Mouse (Mus musculus) heart, embryonic 15.5 days (tissue): ENCODE results near the gene Hoxa7. TPM values are rescaled to one million over a fixed set of nuclear protein-coding genes. Genes with fewer than 3 reads are reported as not detected.
A peak's percentile ranks its signal among the peaks of the same experiment; 100 is the strongest.

ENCODE experiments used
- ATAC-seq: fragments of 200-750 bp; cut with Nextera tagmentation; replicated peaks from 2 replicates; pipeline ENCODE4 v1.8.0; 2017; ENCODE audit warnings: low read depth, moderate TSS enrichment; ENCODE audit not compliant: insufficient number of reproducible peaks, insufficient read depth, low FRiP score
- H3K27ac ChIP-seq: fragments of 300-500 bp; sonication (generic); 2 replicates; pipeline ENCODE4 v1.5.1; 2015; ENCODE audit warnings: mild to moderate bottlenecking, inconsistent platforms
- H3K27me3 ChIP-seq: fragments of 300-500 bp; sonication (generic); 2 replicates; pipeline ENCODE4 v1.6.1; 2015; ENCODE audit warnings: inconsistent platforms
- H3K36me3 ChIP-seq: fragments of 300-500 bp; sonication (generic); 2 replicates; pipeline ENCODE4 v1.6.1; 2015; ENCODE audit warnings: mild to moderate bottlenecking, inconsistent platforms
- H3K4me1 ChIP-seq: fragments of 300-500 bp; sonication (generic); replicated peaks from 2 replicates; pipeline ENCODE4 v1.6.1; 2015; ENCODE audit warnings: inconsistent platforms
- H3K4me2 ChIP-seq: fragments of 300-500 bp; sonication (generic); 2 replicates; pipeline ENCODE4 v1.6.1; 2015; ENCODE audit warnings: inconsistent platforms, mild to moderate bottlenecking, moderate library complexity
- H3K4me3 ChIP-seq: fragments of 300-500 bp; sonication (generic); 2 replicates; pipeline ENCODE4 v1.5.1; 2015; ENCODE audit warnings: mild to moderate bottlenecking, inconsistent platforms
- H3K9ac ChIP-seq: fragments of 300-500 bp; sonication (generic); 2 replicates; pipeline ENCODE4 v1.6.1; 2015; ENCODE audit warnings: mild to moderate bottlenecking, inconsistent platforms
- H3K9me3 ChIP-seq: fragments of 300-500 bp; sonication (generic); replicated peaks from 2 replicates; pipeline ENCODE4 v1.6.1; 2016; ENCODE audit warnings: inconsistent platforms
- WGBS: fragments of 180-500 bp; shearing (Covaris S2); methylation state at CpG from one replicate; pipeline ENCODE4 v1.1.7; 2015; ENCODE audit warnings: mixed read lengths; 5-methylcytosine and 5-hydroxymethylcytosine counted together
- polyA plus RNA-seq: library from polyadenylated mRNA; unstranded; fragments of >200 nt; fragmentation: Nextera tagmentation; extraction: Ambion mirVana; gene quantifications from 2 replicates; pipeline ENCODE4 v1.2.1, GENCODE M21; 2015

Gene Hoxa7
- polyA plus RNA-seq, 1 experiment from 2014 or later = 0.54 TPM

- no peak for ATAC-seq
- H3K27ac ChIP-seq = no peak overlapping the region
- no peak overlapping the region for H3K4me2 ChIP-seq
- peaks cover 96% of the 10 kb centered on the region for H3K27me3 ChIP-seq
- H3K36me3 ChIP-seq = no peaks in the 10 kb centered on the region
- H3K4me1 ChIP-seq = peaks cover 14% of the 10 kb centered on the region
- H3K9ac ChIP-seq = no peak overlapping the region
- H3K4me3 ChIP-seq = 0 out of 2 replicates have a peak overlapping the region, but pooled peaks have one; percentile 0
- WGBS = 3% methylated on average over 38 of the region's 38 CpGs
- no peaks in the 10 kb centered on the region for H3K9me3 ChIP-seq
Observed at GRCm38 (mm10) chr6:52228475-52229465, 7.1 kb upstream of the Hoxa7 start.

GRCm38 (mm10) chr6:52227470-52228222 is 6.0 kb upstream of the Hoxa7 start:
- Histone ChIP-seq H3K4me3 (no peak overlapping the region), H3K9me3 (no peaks in the 10 kb centered on the region), H3K9ac (no peak overlapping the region), H3K27ac (no peak overlapping the region), H3K4me2 (no peak overlapping the region), H3K4me1 (peaks cover 14% of the 10 kb centered on the region), H3K36me3 (no peaks in the 10 kb centered on the region), H3K27me3 (peaks cover 96% of the 10 kb centered on the region)
- WGBS = 11% methylated on average over 11 of the region's 11 CpGs
- no peak for ATAC-seq

GRCm38 (mm10) chr6:52226569-52227257 is 5.1 kb upstream of the Hoxa7 start:
- no peak overlapping the region for H3K4me2 ChIP-seq
- peaks cover 14% of the 10 kb centered on the region for H3K4me1 ChIP-seq
- no peaks in the 10 kb centered on the region for H3K36me3 ChIP-seq
- ATAC-seq = no peak
- no peak overlapping the region for H3K27ac ChIP-seq
- 5% methylated on average over 26 of the region's 26 CpGs for WGBS
- no peaks in the 10 kb centered on the region for H3K9me3 ChIP-seq
- H3K4me3 ChIP-seq = no peak overlapping the region
- no peak overlapping the region for H3K9ac ChIP-seq
- peaks cover 96% of the 10 kb centered on the region for H3K27me3 ChIP-seq

GRCm38 (mm10) chr6:52225612-52226568 is 4.2 kb upstream of the Hoxa7 start:
- ATAC-seq = no peak
- H3K27ac ChIP-seq = no peak overlapping the region
- H3K9ac ChIP-seq = no peak overlapping the region
- peaks cover 20% of the 10 kb centered on the region for H3K4me1 ChIP-seq
- 3% methylated on average over 69 of the region's 69 CpGs for WGBS
- no peaks in the 10 kb centered on the region for H3K36me3 ChIP-seq
- peak overlapping the region; percentile 26 for H3K4me3 ChIP-seq
- H3K4me2 ChIP-seq = peak overlapping the region; percentile 13; the same call in 1 of the 2 replicates
- no peaks in the 10 kb centered on the region for H3K9me3 ChIP-seq
- H3K27me3 ChIP-seq = peaks cover 97% of the 10 kb centered on the region

- no peaks in the 10 kb centered on the region for H3K9me3 ChIP-seq
- H3K4me1 ChIP-seq = peaks cover 16% of the 10 kb centered on the region
- H3K27me3 ChIP-seq = peaks cover 97% of the 10 kb centered on the region
- no peak overlapping the region for H3K9ac ChIP-seq
- peak overlapping the region; percentile 13; the same call in 1 of the 2 replicates for H3K4me2 ChIP-seq
- no peaks in the 10 kb centered on the region for H3K36me3 ChIP-seq
- ATAC-seq = no peak
- peak overlapping the region; percentile 26; the same call in 1 of the 2 replicates for H3K4me3 ChIP-seq
- 2% methylated on average over 36 of the region's 36 CpGs for WGBS
- H3K27ac ChIP-seq = no peak overlapping the region
Observed at GRCm38 (mm10) chr6:52224895-52225611, 3.4 kb upstream of the Hoxa7 start.

- Histone ChIP-seq H3K9me3 (no peaks in the 10 kb centered on the region), H3K27ac (no peak overlapping the region), H3K36me3 (no peaks in the 10 kb centered on the region), H3K4me3 (peak overlapping the region; percentile 14), H3K27me3 (peaks cover 97% of the 10 kb centered on the region), H3K9ac (no peak overlapping the region), H3K4me1 (peaks cover 16% of the 10 kb centered on the region), H3K4me2 (no peak overlapping the region)
- 5% methylated on average over 24 of the region's 24 CpGs for WGBS
- no peak for ATAC-seq
Observed at GRCm38 (mm10) chr6:52223939-52224760, 2.5 kb upstream of the Hoxa7 start.

GRCm38 (mm10) chr6:52222729-52223128 is 1.1 kb upstream of the Hoxa7 start:
- no peak overlapping the region for H3K4me2 ChIP-seq
- no peaks in the 10 kb centered on the region for H3K9me3 ChIP-seq
- peaks cover 16% of the 10 kb centered on the region for H3K4me1 ChIP-seq
- no peak overlapping the region for H3K27ac ChIP-seq
- H3K27me3 ChIP-seq = peaks cover 99% of the 10 kb centered on the region
- ATAC-seq = no peak
- H3K4me3 ChIP-seq = no peak overlapping the region
- no peak overlapping the region for H3K9ac ChIP-seq
- H3K36me3 ChIP-seq = no peaks in the 10 kb centered on the region
- 25% methylated on average over 13 of the region's 13 CpGs for WGBS

GRCm38 (mm10) chr6:52221993-52222685 is 485 bp upstream of the Hoxa7 start:
- H3K4me3 ChIP-seq = peak overlapping the region; percentile 58
- no peak overlapping the region for H3K9ac ChIP-seq
- H3K9me3 ChIP-seq = no peaks in the 10 kb centered on the region
- WGBS = 11% methylated on average over 21 of the region's 21 CpGs
- ATAC-seq = no peak
- peaks cover 99% of the 10 kb centered on the region for H3K27me3 ChIP-seq
- H3K4me1 ChIP-seq = peaks cover 19% of the 10 kb centered on the region
- peak overlapping the region; percentile 97 for H3K4me2 ChIP-seq
- no peaks in the 10 kb centered on the region for H3K36me3 ChIP-seq
- H3K27ac ChIP-seq = no peak overlapping the region

GRCm38 (mm10) chr6:52220865-52221310 is 766 bp downstream of the Hoxa7 start:
- Histone ChIP-seq H3K36me3 (no peaks in the 10 kb centered on the region), H3K27ac (no peak overlapping the region), H3K27me3 (peaks cover 99% of the 10 kb centered on the region), H3K4me2 (peak overlapping the region; percentile 97), H3K4me1 (peaks cover 22% of the 10 kb centered on the region), H3K9ac (no peak overlapping the region), H3K4me3 (peak overlapping the region; percentile 58), H3K9me3 (no peaks in the 10 kb centered on the region)
- no peak for ATAC-seq
- WGBS = 11% methylated on average over 12 of the region's 12 CpGs
